Mouse (Mus musculus): Measurements from ENCODE around the gene 7420426K07Rik. TPM values are rescaled to one million over a fixed set of nuclear protein-coding genes. Genes with fewer than 3 reads are reported as not detected.

The 7420426K07Rik gene
- total and polyA plus RNA-seq, 3 experiments = not detected

DNA sequence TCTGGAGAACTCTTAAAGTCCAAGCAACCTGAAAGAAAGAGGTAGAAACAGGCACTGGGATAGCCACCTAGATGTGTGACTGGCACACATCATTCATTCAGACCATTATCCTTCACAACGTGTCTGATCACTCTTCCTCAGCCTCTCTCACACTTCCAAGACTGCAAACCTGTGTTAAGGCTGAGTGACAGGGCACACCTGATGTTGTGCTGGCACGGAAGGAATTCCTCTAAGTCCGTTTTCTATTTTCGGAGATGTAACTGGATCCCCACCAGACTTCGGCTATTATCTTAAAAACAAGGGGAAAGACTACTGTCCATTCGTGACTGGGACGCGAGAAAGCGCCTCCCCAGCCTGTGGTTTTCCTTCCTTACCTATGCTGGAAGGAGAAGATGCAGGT, 50.9 kb downstream of the 7420426K07Rik start:
- Histone ChIP-seq H3K27ac (ENCODE audit: insufficient read depth, low read depth) (no peak overlapping the region), H3K79me2 (replicated peaks; ENCODE audit: control insufficient read depth, extremely low read depth, insufficient read depth, poor library complexity, severe bottlenecking) (no peaks in the 10 kb centered on the region), H3K4me2 (ENCODE audit: insufficient read depth, low read depth, poor library complexity, severe bottlenecking) (no peak overlapping the region), H3K9me3 (replicated peaks; ENCODE audit: low read length) (peaks cover 26% of the 10 kb centered on the region), H3K27me3 (replicated peaks) (no peaks in the 10 kb centered on the region), H3K4me1 (ENCODE audit: control insufficient read depth in 1 of 2, insufficient read depth in 2 of 2) (no peaks in the 10 kb centered on the region), H3K9ac (ENCODE audit: insufficient read depth, low read depth) (no peak overlapping the region), H3K4me3 (replicated peaks in 1 of 3; ENCODE audit: low read depth in 2 of 3, low read length in 2 of 3, poor library complexity in 1 of 3) (no peak overlapping the region), H3K36me3 (replicated peaks in 1 of 2; ENCODE audit: control insufficient read depth in 1 of 2, insufficient read depth in 1 of 2, low read length in 1 of 2) (no peaks in the 10 kb centered on the region)
- TF ChIP-seq ZC3H11A (IDR thresholded peaks at IDR 0.05; ENCODE audit: low read depth, low read length) (no peak), HCFC1 (IDR thresholded peaks at IDR 0.05; ENCODE audit: low read depth, low read length) (no peak), CTCF (conservative IDR thresholded peaks at IDR 0.05 in 1 of 2, IDR thresholded peaks at IDR 0.05 in 1 of 2; ENCODE audit: low read depth in 2 of 2, low read length in 2 of 2) (no peak), KAT2A (IDR thresholded peaks at IDR 0.05; ENCODE audit: insufficient replicate concordance, low read length) (no peak), POLR2A (IDR thresholded peaks at IDR 0.05; ENCODE audit: low read depth, low read length) (no peak), TBP (conservative IDR thresholded peaks at IDR 0.05; ENCODE audit: low read depth, low read length) (no peak), ZKSCAN1 (IDR thresholded peaks at IDR 0.05; ENCODE audit: borderline replicate concordance, low read depth, low read length) (no peak), RCOR1 (conservative IDR thresholded peaks at IDR 0.05; ENCODE audit: low read depth, low read length) (no peak), ZNF384 (IDR thresholded peaks at IDR 0.05; ENCODE audit: low read depth, low read length) (no peak)
- in situ Hi-C loops (cut with MboI; ENCODE audit: low pct_ligation_motif_present, low pct_unique_long_range_greater_than_20kb, low sequenced_read_pairs) (loop anchor here (25.0 kb wide), 1 partner anchor 317 kb away; no protein-coding TSS in a partner anchor), dilution Hi-C loops (cut with MboI; ENCODE audit: extremely low pct_ligation_motif_present, extremely low pct_unique_long_range_greater_than_20kb, low sequenced_read_pairs) (no loop called here)
- DNase-seq (ENCODE audit: extremely low read depth) = no peak

Other genes starting within 250 kb of the 7420426K07Rik start
- gene Prr23a1, start 60.6 kb upstream of the 7420426K07Rik start, total RNA-seq (2012; rRNA removed) = not detected in 2 replicates
- not detected in 2 replicates for gene Prr23a1, start 60.6 kb upstream of the 7420426K07Rik start, total RNA-seq (2014; rRNA removed)
- gene Prr23a1, start 60.6 kb upstream of the 7420426K07Rik start, polyA plus RNA-seq (2012; ENCODE audit: insufficient read length, low read depth) = not detected in 2 replicates
- not detected in 2 replicates for gene Prr23a2, start 46.6 kb upstream of the 7420426K07Rik start, total RNA-seq (2012; rRNA removed)
- gene Prr23a2, start 46.6 kb upstream of the 7420426K07Rik start, total RNA-seq (2014; rRNA removed) = not detected in 2 replicates
- not detected in 2 replicates for gene Prr23a2, start 46.6 kb upstream of the 7420426K07Rik start, polyA plus RNA-seq (2012; ENCODE audit: insufficient read length, low read depth)
- not detected in 2 replicates for gene Prr23a3, start 38.4 kb upstream of the 7420426K07Rik start, total RNA-seq (2012; rRNA removed)
- not detected in 2 replicates for gene Prr23a3, start 38.4 kb upstream of the 7420426K07Rik start, total RNA-seq (2014; rRNA removed)
- not detected in 2 replicates for gene Prr23a3, start 38.4 kb upstream of the 7420426K07Rik start, polyA plus RNA-seq (2012; ENCODE audit: insufficient read length, low read depth)
- not detected in 2 replicates for gene Foxl2, start 52.2 kb downstream of the 7420426K07Rik start, total RNA-seq (2012; rRNA removed)
- not detected in 2 replicates for gene Foxl2, start 52.2 kb downstream of the 7420426K07Rik start, total RNA-seq (2014; rRNA removed)
- gene Foxl2, start 52.2 kb downstream of the 7420426K07Rik start, polyA plus RNA-seq (2012; ENCODE audit: insufficient read length, low read depth) = not detected in 2 replicates
- 34.5 and 35.7 TPM in 2 replicates for gene Faim, start 83.3 kb downstream of the 7420426K07Rik start, total RNA-seq (2012; rRNA removed)
- 52.4 and 57.9 TPM in 2 replicates for gene Faim, start 83.3 kb downstream of the 7420426K07Rik start, total RNA-seq (2014; rRNA removed)
- 83.5 and 87.7 TPM in 2 replicates for gene Faim, start 83.3 kb downstream of the 7420426K07Rik start, polyA plus RNA-seq (2012; ENCODE audit: insufficient read length, low read depth)
- gene Gm1123, start 132.6 kb downstream of the 7420426K07Rik start, total RNA-seq (2012; rRNA removed) = not detected in 2 replicates
- not detected in 2 replicates for gene Gm1123, start 132.6 kb downstream of the 7420426K07Rik start, total RNA-seq (2014; rRNA removed)
- gene Gm1123, start 132.6 kb downstream of the 7420426K07Rik start, polyA plus RNA-seq (2012; ENCODE audit: insufficient read length, low read depth) = not detected in 2 replicates
- gene Pik3cb, start 237.5 kb downstream of the 7420426K07Rik start, total RNA-seq (2012; rRNA removed) = 1.0 TPM in 2 replicates
- 1.0 and 1.4 TPM in 2 replicates for gene Pik3cb, start 237.5 kb downstream of the 7420426K07Rik start, total RNA-seq (2014; rRNA removed)
- 3.1 and 3.2 TPM in 2 replicates for gene Pik3cb, start 237.5 kb downstream of the 7420426K07Rik start, polyA plus RNA-seq (2012; ENCODE audit: insufficient read length, low read depth)

All from CH12.LX (cell line).